Mouse (Mus musculus): ENCODE results near the gene Nox1. TPM values are rescaled to one million over a fixed set of nuclear protein-coding genes. Genes with fewer than 3 reads are reported as not detected.
A peak's percentile ranks its signal among the peaks of the same experiment; 100 is the strongest.
"Not testable (repeated sequence)": the region's sequence is repeated elsewhere in the genome, so short reads cannot be mapped to it uniquely, and the experiment has no call there.

Nox1 gene
- total RNA-seq (2022), result under 1 TPM in 1 of 4 experiments, not detected in 3; 0.56 TPM

DNA sequence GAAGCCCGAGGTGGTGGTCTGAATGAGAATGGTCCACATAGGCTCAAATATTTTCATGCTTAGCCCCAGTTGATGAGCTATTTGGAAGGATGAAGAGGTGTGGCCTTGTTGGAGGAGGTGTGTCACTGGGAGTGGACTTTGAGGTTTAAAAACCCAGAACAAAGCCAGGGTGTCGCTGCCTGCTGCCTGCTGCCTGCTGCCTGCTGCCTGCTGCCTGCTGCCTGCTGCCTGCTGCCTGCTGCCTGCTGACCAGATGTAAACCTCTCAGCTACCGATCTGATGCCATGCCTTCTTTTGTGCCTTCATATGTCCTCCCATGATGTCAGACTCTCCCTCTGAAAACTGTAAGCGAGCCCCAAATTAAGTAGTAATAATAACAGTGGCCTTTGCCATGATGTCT is at the start of gene Nox1:
Gene Nox1, minus strand, starts transcription at position 101 of the 400 bp plus-strand sequence.
- no peak for DNase-seq (ENCODE audit: low spot score in 2 of 2)

DNA sequence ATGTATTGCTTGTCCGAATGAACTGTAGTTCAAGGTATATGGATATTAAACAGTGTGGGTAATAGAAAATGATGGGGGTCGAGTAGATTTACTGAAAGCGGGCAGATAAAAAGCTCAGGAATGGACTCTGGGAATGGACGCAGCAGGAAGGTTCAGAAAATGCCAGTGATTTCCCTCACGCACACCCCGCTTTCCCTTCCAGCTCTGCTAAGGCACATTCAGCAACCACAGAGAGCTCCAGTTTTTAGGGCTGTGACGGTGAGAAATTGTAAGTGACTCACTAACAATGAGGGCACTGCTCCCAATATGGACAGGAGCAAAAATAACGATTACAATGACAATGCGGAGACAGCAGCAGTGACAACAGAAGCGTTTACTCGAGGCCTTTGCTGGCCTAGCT is 40.4 kb upstream of the Nox1 start:
- DNase-seq (ENCODE audit: low spot score in 2 of 2), result no peak

DNA sequence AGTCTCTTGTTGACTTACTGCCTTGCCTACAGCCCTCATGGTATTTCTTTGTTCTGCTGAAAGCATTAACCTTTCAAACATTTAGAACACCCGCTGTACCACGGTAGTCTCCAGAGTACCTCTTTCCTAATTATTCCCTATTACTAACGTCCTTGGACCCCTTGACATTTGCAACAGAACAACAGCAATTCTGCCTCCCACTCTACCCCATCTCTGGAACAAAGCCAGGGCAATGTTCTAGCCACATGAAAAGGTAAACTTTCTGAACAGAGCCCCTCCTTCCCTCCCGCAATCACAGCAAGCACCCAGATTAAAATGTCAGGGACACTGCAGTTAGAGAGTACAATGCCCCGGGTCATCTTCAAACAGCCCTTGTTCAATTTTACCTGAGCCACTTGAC is 39.4 kb upstream of the Nox1 start:
- DNase-seq (ENCODE audit: low spot score in 2 of 2), result no peak

DNA sequence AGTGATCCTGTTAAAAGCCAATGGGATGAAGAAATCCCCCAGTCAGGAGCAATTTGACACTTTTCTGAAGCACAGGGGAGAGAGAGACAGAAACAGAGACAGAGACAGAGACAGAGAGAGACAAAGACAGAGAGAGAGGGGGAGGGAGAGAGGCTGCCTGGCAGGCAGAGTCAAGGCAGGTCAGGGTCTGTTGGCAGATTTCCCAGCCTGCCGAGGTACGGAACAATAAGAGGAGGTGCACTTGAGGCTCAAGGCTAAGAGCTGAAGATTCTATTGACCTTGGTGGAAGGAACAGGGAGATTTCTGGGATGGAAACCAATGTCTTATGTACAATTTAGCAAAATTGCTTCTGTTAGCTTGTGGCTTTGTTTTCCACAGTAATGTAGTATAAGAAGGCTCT is 26.4 kb upstream of the Nox1 start:
- no peak for DNase-seq (ENCODE audit: low spot score in 2 of 2)

DNA sequence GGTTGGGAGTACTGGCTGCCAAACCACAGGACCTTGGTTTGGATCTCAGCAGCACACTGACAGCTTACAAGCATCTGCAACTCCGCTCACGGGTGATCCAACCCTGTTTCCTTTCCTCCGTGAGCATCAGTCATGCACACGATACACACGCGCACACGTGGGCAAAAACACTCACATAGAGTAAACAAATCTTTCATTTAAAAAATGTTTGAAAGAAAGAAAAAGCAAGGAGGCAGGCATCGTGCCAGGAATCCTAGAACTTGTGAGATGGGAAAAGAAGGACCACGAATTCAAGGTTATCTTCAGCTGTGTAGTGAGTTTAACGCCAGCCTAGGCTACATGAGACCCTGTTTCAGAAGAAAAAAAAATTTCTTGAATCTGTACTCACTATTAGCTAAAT is 24.2 kb upstream of the Nox1 start:
- DNase-seq (ENCODE audit: low spot score in 2 of 2), result no peak

DNA sequence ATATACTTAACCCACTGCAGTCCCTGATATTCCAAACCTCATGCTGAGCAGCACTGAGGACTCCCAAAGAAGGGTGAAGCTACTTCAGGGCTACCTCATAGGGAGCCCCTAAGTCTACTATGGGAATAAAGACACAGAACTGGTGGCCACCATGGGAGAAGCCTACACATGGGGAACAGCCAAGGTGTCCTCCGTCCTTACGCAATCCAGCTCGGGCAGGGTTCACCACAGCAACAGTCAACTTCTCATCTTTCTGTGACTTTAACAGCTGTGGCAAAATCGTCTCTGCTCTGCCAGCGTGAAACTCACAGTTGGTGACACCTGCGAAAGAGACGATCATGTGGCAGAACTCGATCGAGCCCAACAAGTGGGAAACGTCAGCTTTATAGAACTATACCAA is 16.5 kb upstream of the Nox1 start:
- no peak for DNase-seq (ENCODE audit: low spot score in 2 of 2)

DNA sequence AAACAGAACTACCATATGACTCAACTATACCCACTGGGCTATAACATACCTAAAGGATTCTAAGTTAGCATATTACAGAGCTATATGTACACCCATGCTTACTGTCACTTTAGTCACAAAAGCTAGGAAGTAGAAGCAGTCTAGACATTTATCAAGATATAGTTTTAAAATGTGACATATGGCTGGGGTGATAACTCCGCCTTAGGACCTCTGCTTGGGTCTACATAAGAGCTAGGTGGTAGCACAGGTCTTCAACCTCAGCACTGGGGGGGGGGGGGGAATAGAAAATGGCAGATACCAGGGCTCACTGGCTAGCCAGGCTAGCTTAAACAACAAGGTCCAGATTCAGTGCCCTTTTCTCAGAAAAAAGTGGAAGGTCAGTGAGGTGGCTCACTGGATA is 11.3 kb upstream of the Nox1 start:
- no peak for DNase-seq (ENCODE audit: low spot score in 2 of 2)

DNA sequence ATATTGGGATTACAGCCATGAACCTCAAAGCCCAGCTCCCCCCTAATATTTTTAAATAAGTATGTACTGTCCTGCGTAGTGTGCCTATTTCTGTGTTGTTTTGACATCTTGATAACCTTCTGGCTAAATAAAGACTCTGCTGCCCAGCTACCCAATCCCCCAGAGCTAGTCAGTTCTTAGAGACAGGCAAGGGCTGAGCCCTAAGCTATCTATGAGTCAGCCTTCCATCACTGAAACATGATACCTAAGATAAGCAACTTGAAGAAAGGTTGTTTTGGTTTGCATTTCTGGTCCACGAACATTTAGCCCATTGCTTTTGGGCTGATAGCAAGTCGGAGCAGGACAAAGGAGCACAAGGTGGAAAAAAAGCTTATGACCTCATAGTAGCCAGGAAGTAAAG is 1.1 kb downstream of the Nox1 start:
- DNase-seq (ENCODE audit: low spot score in 2 of 2), result no peak

DNA sequence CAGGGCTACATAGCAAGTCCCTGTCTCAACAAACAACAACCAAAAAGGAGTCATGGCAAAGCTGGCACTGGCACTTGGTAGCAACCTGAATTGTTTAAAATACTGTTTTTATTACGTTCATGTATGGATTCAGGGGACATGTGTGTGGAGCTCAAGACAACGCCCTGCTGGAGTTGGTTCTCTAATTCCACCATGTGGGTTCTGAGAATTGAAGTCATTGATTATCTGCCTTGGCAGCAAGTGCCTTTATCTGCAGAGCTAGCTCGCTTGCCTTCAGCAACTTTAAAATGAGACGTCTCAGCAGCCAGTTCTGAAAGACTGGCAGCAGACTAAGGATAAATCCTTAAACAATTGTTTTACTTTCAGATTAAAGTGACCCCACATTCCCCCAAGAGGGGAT is 3.6 kb downstream of the Nox1 start:
- no peak for DNase-seq (ENCODE audit: low spot score in 2 of 2)

DNA sequence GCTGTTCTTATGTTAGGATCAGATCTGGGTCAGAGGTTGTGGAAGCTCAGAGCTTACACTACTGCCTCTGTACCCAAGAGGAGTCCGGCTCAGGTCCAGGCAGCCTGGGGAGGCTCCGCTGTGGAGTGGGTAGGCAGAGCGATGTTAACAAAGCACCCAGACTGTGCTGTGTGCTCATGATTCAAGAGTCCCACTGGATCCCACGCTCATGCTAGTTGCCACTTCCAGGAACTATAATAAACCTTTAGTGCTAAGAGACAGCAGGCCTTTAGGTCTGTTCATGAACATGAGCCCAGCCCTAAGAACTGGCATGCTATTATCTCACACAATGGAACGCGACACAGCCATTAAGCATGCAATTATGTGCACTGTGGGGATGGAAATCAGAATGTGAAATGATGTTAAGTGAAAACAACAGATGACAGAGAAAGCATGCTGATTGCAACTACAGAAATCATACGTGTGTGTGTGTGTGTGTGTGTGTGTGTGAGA is 10.6 kb downstream of the Nox1 start:
- DNase-seq (ENCODE audit: low spot score in 2 of 2), result no peak

DNA sequence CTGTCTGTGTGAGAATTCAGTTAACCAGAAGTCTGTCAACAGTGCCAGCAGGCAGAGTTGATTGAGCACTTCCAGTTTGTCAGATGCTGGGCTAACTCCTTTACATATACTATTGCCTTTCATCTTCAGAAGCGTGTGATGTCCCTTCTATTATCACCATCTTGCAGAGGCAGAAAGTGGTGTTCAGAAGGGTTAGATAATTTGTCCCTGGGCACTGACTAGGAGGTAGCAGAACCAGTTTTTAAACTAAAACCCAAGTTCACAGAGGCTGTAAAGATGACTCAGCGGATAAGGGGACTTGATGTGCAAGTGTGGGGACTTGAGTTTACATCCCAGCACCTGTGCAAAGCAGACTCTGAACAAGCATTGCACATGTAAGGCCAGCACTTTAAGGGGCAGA is 13.3 kb downstream of the Nox1 start:
- no peak for DNase-seq (ENCODE audit: low spot score in 2 of 2)

DNA sequence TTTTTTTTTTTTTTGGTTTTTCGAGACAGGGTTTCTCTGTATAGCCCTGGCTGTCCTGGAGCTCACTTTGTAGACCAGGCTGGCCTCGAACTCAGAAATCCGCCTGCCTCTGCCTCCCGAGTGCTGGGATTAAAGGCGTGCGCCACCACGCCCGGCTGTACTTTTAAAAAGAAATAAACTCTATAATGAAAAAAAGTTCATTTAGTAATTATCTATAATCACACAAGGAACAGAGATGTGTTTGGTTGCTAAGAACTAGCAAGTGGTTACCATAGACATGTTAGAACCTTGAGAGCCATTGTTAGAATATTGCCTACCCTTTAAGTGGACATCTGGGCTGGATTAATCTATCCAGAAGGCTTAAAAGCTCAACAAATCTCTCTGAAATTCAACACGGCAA is 34.6 kb downstream of the Nox1 start, which contains the start of gene Arl13a:
Gene Arl13a, plus strand, starts transcription at position 301 of the 400 bp plus-strand sequence.
- DNase-seq (ENCODE audit: low spot score in 2 of 2), result not testable (repeated sequence)

DNA sequence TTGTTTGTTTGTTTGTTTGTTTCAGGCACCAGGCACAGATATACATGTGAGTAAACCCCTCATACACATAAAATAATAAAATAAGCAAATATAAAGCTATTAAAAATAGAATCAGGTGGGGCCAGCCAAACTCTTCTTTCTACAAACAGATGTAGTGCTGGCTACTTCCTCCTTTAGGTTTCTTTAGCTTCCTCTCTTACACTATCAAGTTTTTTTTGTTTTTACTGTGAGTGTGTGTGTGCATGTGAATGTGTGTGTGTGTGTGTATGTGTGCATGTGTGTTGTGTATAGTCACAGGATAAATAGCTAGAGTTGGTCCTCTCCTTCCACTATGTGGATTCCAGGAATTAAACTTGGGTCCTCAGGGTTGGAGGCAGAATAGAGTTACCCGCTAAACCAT is 47.1 kb downstream of the Nox1 start:
- no peak for DNase-seq (ENCODE audit: low spot score in 2 of 2)

DNA sequence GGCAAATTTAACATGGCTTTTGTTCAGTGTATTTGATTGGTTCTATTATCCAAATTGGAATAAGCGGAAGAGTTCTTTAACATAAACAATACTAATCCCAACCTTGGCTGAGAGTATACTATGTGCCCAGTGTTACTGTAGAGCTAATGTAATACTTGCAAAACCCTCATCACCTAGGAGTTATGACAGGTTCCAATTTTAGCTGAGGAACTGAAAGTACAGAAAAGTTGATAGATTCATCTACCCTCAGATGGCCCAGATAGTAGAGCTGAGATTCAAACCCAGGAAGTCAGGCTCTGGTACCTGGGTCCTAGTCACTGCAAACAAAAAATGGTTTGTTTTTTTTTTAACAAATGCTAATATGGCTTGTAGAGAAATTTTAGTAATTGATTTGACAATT is 51.2 kb downstream of the Nox1 start:
- no peak for DNase-seq (ENCODE audit: low spot score in 2 of 2)

DNA sequence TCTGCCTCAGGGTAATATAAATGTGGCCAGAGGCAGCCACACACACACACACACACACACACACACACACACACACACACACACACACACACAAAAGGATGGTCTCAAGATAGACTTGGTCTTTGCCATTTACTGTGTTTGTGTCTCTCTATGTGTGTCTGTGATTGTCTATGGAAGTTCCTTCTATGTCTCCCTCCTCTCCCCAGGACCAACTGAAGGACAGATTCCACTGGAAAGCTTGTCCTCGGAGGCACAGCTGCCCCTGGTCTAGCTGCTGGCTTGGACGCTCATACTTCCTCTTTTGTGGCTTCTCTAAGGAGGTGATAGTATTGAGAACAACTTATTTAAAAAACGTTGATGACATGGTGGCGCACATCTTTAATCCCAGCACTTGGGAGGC is 58.3 kb downstream of the Nox1 start:
- no peak for DNase-seq (ENCODE audit: low spot score in 2 of 2)

DNA sequence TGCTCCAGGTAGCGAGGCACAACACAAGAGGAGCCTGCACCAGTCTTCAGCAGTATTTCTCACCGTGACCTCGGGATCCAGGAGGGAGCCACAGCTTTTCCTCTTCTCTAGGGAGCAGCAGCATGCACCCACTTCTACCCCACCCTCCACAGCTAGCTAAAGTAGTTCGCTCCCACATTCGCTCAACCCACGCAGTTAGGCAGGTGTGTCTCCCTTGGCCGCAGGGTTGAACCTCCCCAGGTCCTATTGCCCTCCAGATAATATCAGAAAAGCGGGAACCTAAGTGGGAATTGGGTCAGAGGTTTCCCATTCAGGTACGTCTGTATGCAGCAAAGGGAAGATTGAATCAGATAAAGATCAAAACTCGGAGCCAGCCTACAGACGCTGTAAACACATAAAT is 58.9 kb downstream of the Nox1 start:
- DNase-seq (ENCODE audit: low spot score in 2 of 2), result no peak

DNA sequence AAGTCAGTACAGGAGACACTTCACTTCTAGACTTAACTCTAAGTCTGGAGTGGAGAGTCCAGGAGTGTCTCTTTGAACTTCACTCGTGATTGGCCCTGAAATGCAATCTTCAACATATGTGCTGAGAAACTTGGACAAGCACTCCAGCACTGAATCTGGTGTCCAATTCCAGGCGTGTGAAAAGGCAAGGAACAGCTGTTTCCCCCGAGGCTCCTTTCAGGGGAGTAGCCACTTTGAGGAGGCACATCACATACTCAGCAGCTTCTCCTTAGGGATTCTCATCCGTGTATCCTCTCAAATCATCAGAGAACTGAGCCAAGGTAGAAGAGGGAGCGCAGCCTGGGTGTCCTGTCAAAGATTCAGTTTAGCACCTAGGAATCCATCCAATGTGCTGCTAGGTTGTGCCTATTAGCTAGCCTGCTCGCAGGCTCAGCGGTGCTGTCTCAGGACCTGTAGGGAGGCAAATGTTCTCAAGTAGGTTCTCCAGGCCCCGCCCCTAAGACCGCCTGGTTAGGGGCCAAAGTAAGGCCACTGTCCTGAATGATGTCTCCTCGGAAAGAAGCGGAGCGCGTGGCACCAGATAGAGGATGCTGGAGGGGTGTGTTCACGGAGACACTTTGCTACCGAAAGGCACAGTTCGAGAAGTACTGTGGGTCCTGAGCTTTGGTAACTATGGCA is 59.6 kb downstream of the Nox1 start, which contains the start of gene Xkrx:
Gene Xkrx, minus strand, starts transcription at position 34 of the 678 bp plus-strand sequence.
- DNase-seq (ENCODE audit: low spot score in 2 of 2), result peak in 1 of 2 experiments; percentile 4

DNA sequence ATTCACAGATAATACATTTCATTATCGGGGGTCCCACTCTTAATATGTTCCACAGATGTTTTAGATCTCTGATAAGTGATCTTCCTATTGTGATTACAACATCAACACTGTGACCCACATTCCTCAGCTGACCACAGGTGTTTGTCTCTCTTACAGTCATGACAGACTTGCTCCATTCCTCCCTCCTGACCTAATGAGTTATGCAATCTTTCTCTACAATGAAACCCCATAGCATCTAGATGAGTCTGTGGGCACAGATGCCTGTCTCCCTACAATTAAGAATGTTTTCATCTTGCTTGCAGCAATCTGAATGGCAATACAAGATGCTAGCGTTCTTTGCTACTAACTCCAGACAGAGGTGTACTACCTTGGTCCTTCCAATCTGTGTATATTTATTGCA is 61.3 kb downstream of the Nox1 start:
- no peak for DNase-seq (ENCODE audit: low spot score in 2 of 2)

DNA sequence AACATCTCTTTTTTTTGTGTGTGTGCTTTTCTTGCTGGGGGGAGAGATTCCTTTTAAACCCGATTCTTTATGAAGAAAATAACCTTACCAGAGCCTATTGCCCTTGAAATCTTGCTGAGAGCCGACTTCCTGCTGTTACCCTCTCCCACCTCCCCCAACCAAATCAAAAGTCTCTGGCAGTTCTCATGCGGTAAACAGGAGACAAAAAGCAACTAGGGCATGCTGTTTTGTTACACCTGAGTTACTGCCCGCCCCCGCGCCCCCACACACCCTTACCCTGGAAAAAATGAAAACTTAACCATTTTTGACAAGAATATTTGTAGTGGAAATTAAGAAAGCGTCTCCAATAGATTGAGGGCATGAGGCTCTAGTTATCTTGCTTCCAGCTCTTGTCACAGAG is 63.6 kb downstream of the Nox1 start:
- no peak for DNase-seq (ENCODE audit: low spot score in 2 of 2)

DNA sequence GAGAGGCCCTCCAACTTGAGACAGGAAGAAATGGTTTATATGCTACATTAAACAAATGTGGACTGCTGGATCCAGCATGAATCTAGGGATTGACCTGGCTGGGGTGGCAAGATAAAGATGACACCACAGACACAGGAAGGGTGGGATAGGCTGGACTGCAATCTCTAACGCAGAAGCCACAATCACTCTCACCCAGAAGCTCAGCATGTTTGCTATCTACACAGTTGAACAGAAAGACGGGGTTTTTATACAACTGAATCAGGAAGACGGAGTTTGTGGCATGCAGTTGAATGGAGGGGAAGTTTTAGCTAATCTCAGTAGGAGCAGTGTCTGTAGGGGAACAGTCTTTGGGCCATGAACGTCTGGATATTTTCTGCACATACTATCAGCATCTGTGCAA is 79.8 kb downstream of the Nox1 start:
- DNase-seq (ENCODE audit: low spot score in 2 of 2), result no peak

DNA sequence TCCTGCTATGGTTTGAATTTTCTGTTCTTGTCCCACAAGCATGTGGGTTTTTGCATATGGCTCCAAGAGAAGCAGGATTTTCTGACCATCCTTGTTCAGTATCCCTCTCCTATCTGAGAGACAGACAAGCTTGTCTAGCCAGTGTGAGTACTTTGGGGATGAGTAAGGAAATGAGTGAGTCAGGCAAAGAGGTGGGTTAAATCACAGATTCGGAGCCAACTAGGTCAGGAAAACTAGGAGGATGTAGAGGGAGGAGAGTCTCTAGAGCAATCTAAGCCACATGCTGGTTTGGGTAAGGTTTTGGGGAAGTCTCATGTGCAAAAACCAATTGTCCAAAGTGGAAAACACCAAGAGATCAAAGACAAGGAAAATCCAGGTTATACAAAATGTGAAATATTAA is 80.2 kb downstream of the Nox1 start:
- no peak for DNase-seq (ENCODE audit: low spot score in 2 of 2)

DNA sequence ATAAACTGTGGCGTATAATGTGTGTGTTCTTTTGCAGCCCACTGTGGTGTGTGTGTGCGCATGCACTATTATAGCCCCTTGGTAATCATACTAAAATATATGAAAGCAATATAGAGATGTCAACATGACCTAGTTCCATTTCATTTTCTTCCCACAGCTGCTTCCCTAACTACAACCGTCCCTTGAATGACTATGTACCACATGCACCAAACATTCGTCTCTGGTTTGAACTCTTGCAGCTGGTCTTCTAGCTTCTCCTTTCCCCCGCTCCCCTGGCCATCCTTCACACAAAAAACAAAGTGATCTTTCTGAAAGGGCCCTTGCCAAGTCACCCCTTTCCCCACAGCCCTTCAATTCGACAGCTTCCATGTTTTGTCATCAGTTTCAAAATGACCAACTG is 81.7 kb downstream of the Nox1 start:
- DNase-seq (ENCODE audit: low spot score in 2 of 2), result no peak

DNA sequence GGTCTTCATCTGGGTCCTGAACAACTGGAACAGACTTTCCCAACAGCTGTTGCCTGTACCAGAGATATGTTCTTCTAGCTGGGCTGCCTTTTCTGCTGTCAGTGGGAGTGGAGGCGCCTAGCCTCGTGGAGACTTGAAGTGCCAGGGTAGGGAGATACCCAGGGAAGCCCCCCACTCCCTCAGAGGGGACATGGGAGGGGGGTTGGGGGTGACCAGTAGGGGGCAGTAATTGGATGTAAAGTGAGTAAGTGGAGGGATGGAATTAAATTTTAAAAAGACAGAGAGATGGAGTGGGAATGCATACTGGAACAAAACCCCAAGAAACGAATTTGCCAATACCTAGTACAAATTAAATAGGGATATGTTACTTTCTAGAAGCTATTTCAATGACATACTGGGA is 87.9 kb downstream of the Nox1 start:
- DNase-seq (ENCODE audit: low spot score in 2 of 2), result no peak

DNA sequence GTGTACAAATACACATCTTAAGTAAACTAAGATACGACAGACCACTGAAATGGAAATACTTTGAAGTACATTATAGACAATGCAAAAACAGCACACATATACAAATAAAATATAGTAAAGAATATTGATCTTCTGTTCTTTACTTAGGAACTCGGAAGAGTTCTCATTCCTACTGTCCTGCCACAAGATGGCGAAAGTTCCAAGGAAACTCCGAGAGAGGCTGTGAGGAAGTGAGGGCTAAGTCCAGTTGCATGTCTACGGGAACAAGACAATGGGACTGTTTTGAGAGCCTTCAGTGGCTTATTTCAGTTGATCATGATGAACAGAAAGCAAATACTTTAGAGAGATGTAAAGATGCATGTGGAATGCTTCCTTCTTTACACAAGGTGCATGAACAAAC is 89.5 kb downstream of the Nox1 start:
- DNase-seq (ENCODE audit: low spot score in 2 of 2), result no peak
